Mouse (Mus musculus) stomach, embryonic 16.5 days (tissue): ENCODE measurements at regions not wholly inside any gene's neighbourhood (a gene's known extent, or its start where the extent isn't known, plus 50 kb on each side); places are given as distances from the start of the nearest gene placed in this dataset.

ENCODE experiments used
- ATAC-seq: fragments of 200-750 bp; cut with Nextera tagmentation; 2 replicates; pipeline ENCODE4 v1.8.0; 2017; ENCODE audit warnings: moderate number of reproducible peaks, moderate TSS enrichment; ENCODE audit not compliant: insufficient read depth, low FRiP score
- H3K27ac ChIP-seq: fragments of 300-500 bp; sonication (generic); 2 replicates; pipeline ENCODE4 v1.5.1; 2014; ENCODE audit warnings: low read length
- H3K27me3 ChIP-seq: fragments of 300-500 bp; sonication (generic); 2 replicates; pipeline ENCODE4 v1.6.1; 2014; ENCODE audit warnings: low read length, control low read depth, mixed read lengths; ENCODE audit not compliant: control insufficient read depth, insufficient read depth
- H3K36me3 ChIP-seq: fragments of 300-500 bp; sonication (generic); 2 replicates; pipeline ENCODE4 v1.6.1; 2014; ENCODE audit warnings: low read length; ENCODE audit not compliant: control insufficient read depth, insufficient read depth
- H3K4me1 ChIP-seq: fragments of 300-500 bp; sonication (generic); 2 replicates; pipeline ENCODE4 v1.6.1; 2014; ENCODE audit warnings: low read length, control low read depth, mixed read lengths; ENCODE audit not compliant: control insufficient read depth, insufficient read depth
- H3K4me2 ChIP-seq: fragments of 300-500 bp; sonication (generic); 2 replicates; pipeline ENCODE4 v1.6.1; 2014; ENCODE audit warnings: low read depth, low read length, mixed read lengths
- H3K4me3 ChIP-seq: fragments of 300-500 bp; sonication (generic); replicated peaks from 2 replicates; pipeline ENCODE4 v1.5.1; 2014; ENCODE audit warnings: mild to moderate bottlenecking, low read length
- H3K9ac ChIP-seq: fragments of 300-500 bp; sonication (generic); 2 replicates; pipeline ENCODE4 v1.6.1; 2014; ENCODE audit warnings: low read length
- H3K9me3 ChIP-seq: fragments of 300-500 bp; sonication (generic); replicated peaks from 2 replicates; pipeline ENCODE4 v1.6.1; 2016; ENCODE audit warnings: low read length, control low read depth; ENCODE audit not compliant: control insufficient read depth
- WGBS: fragments of 180-500 bp; shearing (Covaris S2); extraction: QIAGEN DNeasy Blood & Tissue Kit; methylation state at CpG from one replicate; pipeline ENCODE4 v1.1.7; 2014; 5-methylcytosine and 5-hydroxymethylcytosine counted together

DNA sequence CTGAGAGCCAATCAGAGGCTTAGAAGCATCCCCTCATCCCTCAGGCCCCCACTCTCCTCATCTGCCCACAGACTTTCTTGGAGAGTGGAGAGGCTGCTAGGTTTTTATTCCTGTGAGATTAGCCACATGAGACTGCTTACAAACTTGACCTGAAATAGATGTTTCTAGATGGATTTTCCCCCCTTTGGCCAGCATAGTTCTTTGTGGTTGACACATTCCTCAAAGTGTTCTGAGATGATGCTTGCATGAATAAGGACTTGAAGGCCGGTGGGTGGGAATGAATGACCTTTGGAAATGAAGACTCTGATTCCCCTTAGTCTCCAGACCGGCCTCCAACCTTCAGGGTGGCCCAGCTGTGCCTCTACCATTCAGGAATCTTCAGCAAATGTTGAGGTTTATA lies 273.8 kb downstream of the Fam173b start:
- 79% methylated on average over 2 of the region's 2 CpGs for WGBS
- Histone ChIP-seq H3K4me1 (no peaks in the 10 kb centered on the region), H3K4me2 (no peak overlapping the region), H3K27me3 (no peaks in the 10 kb centered on the region), H3K36me3 (no peaks in the 10 kb centered on the region), H3K4me3 (no peak overlapping the region), H3K27ac (no peak overlapping the region), H3K9me3 (no peaks in the 10 kb centered on the region), H3K9ac (no peak overlapping the region)
- no peak for ATAC-seq

- WGBS, result 70% methylated on average over 9 of the region's 9 CpGs
- Histone ChIP-seq H3K27ac (no peak overlapping the region), H3K4me1 (peaks cover 3% of the 10 kb centered on the region; the same call in 1 of the 2 replicates), H3K4me3 (no peak overlapping the region), H3K27me3 (no peaks in the 10 kb centered on the region), H3K9ac (no peak overlapping the region), H3K9me3 (no peaks in the 10 kb centered on the region), H3K4me2 (no peak overlapping the region), H3K36me3 (no peaks in the 10 kb centered on the region)
- no peak for ATAC-seq
These were observed 278.8 kb downstream of the Fam173b start for GRCm38 (mm10) chr15:31880479-31880878.

GRCm38 (mm10) chr15:31882331-31882730 lies 280.7 kb downstream of the Fam173b start:
- no peak overlapping the region for H3K27ac ChIP-seq
- no peak for ATAC-seq
- H3K4me2 ChIP-seq, result no peak overlapping the region
- H3K36me3 ChIP-seq, result no peaks in the 10 kb centered on the region
- peaks cover 3% of the 10 kb centered on the region; the same call in 1 of the 2 replicates for H3K4me1 ChIP-seq
- no peaks in the 10 kb centered on the region for H3K9me3 ChIP-seq
- WGBS, result 35% methylated on average over 5 of the region's 5 CpGs
- H3K9ac ChIP-seq, result no peak overlapping the region
- no peak overlapping the region for H3K4me3 ChIP-seq
- H3K27me3 ChIP-seq, result no peaks in the 10 kb centered on the region

DNA sequence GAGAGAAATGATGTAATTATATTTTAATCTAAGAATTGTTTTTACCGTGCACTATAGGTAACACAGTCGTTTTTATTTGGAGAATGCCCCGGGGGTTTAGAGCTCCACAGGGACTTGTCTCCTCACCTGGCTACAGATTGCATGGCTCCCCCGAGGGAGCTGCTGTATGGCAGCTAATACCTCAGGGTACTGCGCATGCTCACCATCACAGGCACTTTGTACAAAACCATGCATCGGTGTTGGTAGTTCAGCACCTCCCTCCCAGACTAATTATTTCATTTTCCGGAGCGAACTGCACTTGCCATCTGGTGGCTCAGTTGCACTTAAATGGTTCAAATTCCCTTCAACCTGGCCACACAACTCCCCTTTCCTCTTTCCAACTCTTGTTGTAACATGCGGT lies 281.9 kb downstream of the Fam173b start:
- 85% methylated on average over 9 of the region's 9 CpGs for WGBS
- no peak overlapping the region for H3K9ac ChIP-seq

DNA sequence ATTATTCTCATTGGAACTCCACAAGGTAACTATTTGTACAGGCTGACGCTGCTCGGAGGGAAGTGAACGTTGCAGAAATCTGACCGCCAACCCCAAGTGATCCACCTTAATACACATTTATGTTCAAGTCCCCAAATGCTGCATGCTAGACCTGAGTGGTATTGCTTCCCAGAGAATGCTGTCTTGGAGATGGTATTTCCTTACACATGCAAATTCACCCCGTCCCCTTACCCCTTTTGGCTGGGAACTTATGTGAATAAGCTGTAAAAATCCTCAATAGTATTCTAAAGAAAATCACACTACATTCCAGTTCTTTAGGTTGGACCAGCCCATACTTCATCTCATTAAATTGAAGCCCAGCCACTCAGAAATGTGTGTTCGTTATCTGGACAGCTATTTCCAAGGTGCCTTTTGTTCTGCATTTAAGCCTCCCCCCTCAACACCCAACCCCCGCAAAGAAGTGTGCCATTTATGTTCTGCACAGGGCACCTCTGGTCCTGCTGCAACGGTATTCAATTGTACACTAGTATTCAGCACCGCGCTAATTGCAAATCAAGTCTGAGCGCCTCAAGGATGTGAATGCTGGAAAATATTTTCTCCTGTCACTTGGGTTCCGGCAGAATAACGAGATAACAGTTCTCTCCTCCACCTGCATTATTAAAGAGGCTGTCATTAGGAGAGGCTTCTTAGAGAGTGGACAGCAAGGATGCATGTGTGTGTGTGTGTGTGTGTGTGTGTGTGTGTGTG lies 278.0 kb upstream of the Tas2r119 start:
- Histone ChIP-seq H3K27me3 (no peaks in the 10 kb centered on the region), H3K9me3 (no peaks in the 10 kb centered on the region)
- no peak for ATAC-seq

More for the DNA sequence above, 281.9 kb downstream of the Fam173b start:
- no peaks in the 10 kb centered on the region for H3K27me3 ChIP-seq
- no peak for ATAC-seq
- no peak overlapping the region for H3K27ac ChIP-seq
- no peaks in the 10 kb centered on the region for H3K9me3 ChIP-seq
- H3K36me3 ChIP-seq, result no peaks in the 10 kb centered on the region
- peaks cover 3% of the 10 kb centered on the region; the same call in 1 of the 2 replicates for H3K4me1 ChIP-seq
- no peak overlapping the region for H3K4me3 ChIP-seq
- no peak overlapping the region for H3K4me2 ChIP-seq

GRCm38 (mm10) chr15:31900325-31900724 lies 276.8 kb upstream of the Tas2r119 start:
- ATAC-seq, result no peak
- Histone ChIP-seq H3K27me3 (no peaks in the 10 kb centered on the region), H3K4me1 (no peaks in the 10 kb centered on the region), H3K4me3 (no peak overlapping the region), H3K9me3 (no peaks in the 10 kb centered on the region), H3K4me2 (no peak overlapping the region), H3K36me3 (no peaks in the 10 kb centered on the region), H3K27ac (no peak overlapping the region), H3K9ac (no peak overlapping the region)
- WGBS, result 72% methylated on average over 4 of the region's 4 CpGs

More for the DNA sequence above, 278.0 kb upstream of the Tas2r119 start:
- H3K4me2 ChIP-seq, result no peak overlapping the region
- no peak overlapping the region for H3K9ac ChIP-seq
- 80% methylated on average over 13 of the region's 13 CpGs for WGBS
- H3K4me3 ChIP-seq, result no peak overlapping the region
- no peaks in the 10 kb centered on the region for H3K4me1 ChIP-seq
- no peaks in the 10 kb centered on the region for H3K36me3 ChIP-seq
- no peak overlapping the region for H3K27ac ChIP-seq

GRCm38 (mm10) chr15:31908432-31908831 lies 268.7 kb upstream of the Tas2r119 start:
- Histone ChIP-seq H3K4me3 (no peak overlapping the region), H3K4me2 (no peak overlapping the region), H3K27me3 (no peaks in the 10 kb centered on the region), H3K9me3 (no peaks in the 10 kb centered on the region), H3K36me3 (no peaks in the 10 kb centered on the region), H3K27ac (no peak overlapping the region), H3K4me1 (no peaks in the 10 kb centered on the region), H3K9ac (no peak overlapping the region)
- WGBS, result 81% methylated on average over 9 of the region's 9 CpGs
- ATAC-seq, result no peak

GRCm38 (mm10) chr15:31911978-31912377 lies 265.1 kb upstream of the Tas2r119 start:
- no peak for ATAC-seq
- Histone ChIP-seq H3K4me3 (no peak overlapping the region), H3K36me3 (no peaks in the 10 kb centered on the region), H3K27me3 (no peaks in the 10 kb centered on the region), H3K4me1 (no peaks in the 10 kb centered on the region), H3K4me2 (no peak overlapping the region), H3K27ac (no peak overlapping the region), H3K9ac (no peak overlapping the region), H3K9me3 (no peaks in the 10 kb centered on the region)
- 86% methylated on average over 3 of the region's 3 CpGs for WGBS

GRCm38 (mm10) chr15:31921485-31921884 lies 255.6 kb upstream of the Tas2r119 start:
- WGBS, result 73% methylated on average over 3 of the region's 3 CpGs
- ATAC-seq, result no peak
- no peak overlapping the region for H3K27ac ChIP-seq
- no peaks in the 10 kb centered on the region for H3K9me3 ChIP-seq
- no peaks in the 10 kb centered on the region for H3K27me3 ChIP-seq
- H3K9ac ChIP-seq, result no peak overlapping the region
- no peaks in the 10 kb centered on the region for H3K36me3 ChIP-seq
- H3K4me2 ChIP-seq, result no peak overlapping the region
- H3K4me3 ChIP-seq, result no peak overlapping the region
- H3K4me1 ChIP-seq, result no peaks in the 10 kb centered on the region
